ENCODE assay signal across 11 mouse cellular contexts in the genomic region with DNA sequence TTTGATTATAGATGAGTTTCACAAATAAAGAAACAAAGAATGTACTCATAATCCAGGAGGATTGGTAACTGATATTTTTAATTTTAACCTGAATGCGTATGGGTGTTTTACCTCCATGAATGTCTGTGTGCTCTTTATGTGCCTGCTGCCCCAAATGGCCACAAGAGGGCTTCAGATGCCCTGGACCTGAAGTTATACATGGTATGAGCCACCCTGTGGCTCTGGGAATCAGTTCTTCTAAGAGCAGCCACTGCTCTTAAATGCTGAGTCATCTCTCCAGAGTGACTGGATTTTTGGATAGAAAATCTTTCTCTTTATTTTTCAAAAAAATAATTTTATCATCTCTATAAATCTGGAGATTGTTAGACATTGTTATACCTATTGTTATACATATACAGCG.
A peak's percentile ranks its signal among the peaks of the same experiment; 100 is the strongest.
DNase-seq lines count a peak whose midpoint lies in the region; ATAC-seq and TF ChIP-seq lines count a peak whose summit lies in the region.
"Had no signal": no experiment of that assay in that cellular context is flagged by ENCODE, and none has a peak within 500 bp of the region (broad histone marks: within the 10 kb centered on the region; RNA-seq: fewer than 3 reads in every experiment).

No protein-coding gene starts in this region.

- H3K4me3 ChIP-seq in lung, adult 2 months (replicated peaks; ENCODE audit: extremely low read depth, low read depth, low read length) = no peak overlapping the region
- no peak overlapping the region for H3K4me3 ChIP-seq in cortical plate, adult 2 months (ENCODE audit: insufficient read depth, low read length)
- no peak overlapping the region for H3K4me3 ChIP-seq in intestine, embryonic 15.5 days (replicated peaks)
- H3K4me3 ChIP-seq: embryonic facial prominence, embryonic 15.5 days had no signal

- no peak overlapping the region for H3K4me2 ChIP-seq in intestine, embryonic 15.5 days (replicated peaks)
- H3K4me2 ChIP-seq: embryonic facial prominence, embryonic 15.5 days had no signal

- H3K27ac ChIP-seq in cortical plate, adult 2 months (ENCODE audit: insufficient read depth, low read length) = no peak overlapping the region
- no peak overlapping the region for H3K27ac ChIP-seq in intestine, embryonic 15.5 days
- H3K27ac ChIP-seq: embryonic facial prominence, embryonic 15.5 days; macrophage had no signal

- TF ChIP-seq POLR2A in lung, adult 2 months (IDR thresholded peaks at IDR 0.05; ENCODE audit: borderline replicate concordance, extremely low read depth, low read depth, low read length) = no peak
- TF ChIP-seq POLR2A in cortical plate, adult 2 months (IDR thresholded peaks at IDR 0.05; ENCODE audit: extremely low read depth, insufficient read depth, low read length) = no peak

- H3K36me3 ChIP-seq in intestine, embryonic 15.5 days = no peaks in the 10 kb centered on the region

- no peaks in the 10 kb centered on the region; the same call in 1 of the 2 replicates for H3K4me1 ChIP-seq in lung, adult 2 months (ENCODE audit: control insufficient read depth, insufficient read depth, low read length)
- H3K4me1 ChIP-seq in cortical plate, adult 2 months (ENCODE audit: control insufficient read depth, insufficient read depth, low read length) = peaks cover 2% of the 10 kb centered on the region
- H3K4me1 ChIP-seq in intestine, embryonic 15.5 days (replicated peaks) = no peaks in the 10 kb centered on the region
- H3K4me1 ChIP-seq: embryonic facial prominence, embryonic 15.5 days had no signal

- peak; percentile 30; the same call in 1 of the 2 replicates for TF ChIP-seq CTCF in lung, adult 2 months (IDR thresholded peaks at IDR 0.05; ENCODE audit: insufficient read depth, low read length)
- TF ChIP-seq CTCF in cortical plate, adult 2 months (IDR thresholded peaks at IDR 0.05; ENCODE audit: extremely low read depth, insufficient read depth, low read length) = 0 out of 2 replicates have a peak, but pooled peaks have one; percentile 31

- no peaks in the 10 kb centered on the region for H3K9me3 ChIP-seq in intestine, embryonic 15.5 days
- H3K9me3 ChIP-seq: embryonic facial prominence, embryonic 15.5 days had no signal

- no peaks in the 10 kb centered on the region for H3K27me3 ChIP-seq in intestine, embryonic 15.5 days (replicated peaks)
- H3K27me3 ChIP-seq: embryonic facial prominence, embryonic 15.5 days had no signal

- WGBS in lung, adult 2 months = 96% methylated on average over 2 of the region's 2 CpGs
- WGBS in intestine, embryonic 15.5 days = 94% methylated on average over 2 of the region's 2 CpGs

- ATAC-seq in megakaryocyte-erythroid progenitor cell, adult 5-6 weeks (replicated peaks; ENCODE audit: low FRiP score, low TSS enrichment, poor library complexity, severe bottlenecking) = peak; percentile 84
- no peak for ATAC-seq in intestine, embryonic 15.5 days

- no peak overlapping the region for H3K9ac ChIP-seq in intestine, embryonic 15.5 days
- H3K9ac ChIP-seq: embryonic facial prominence, embryonic 15.5 days had no signal

- DNase-seq in adrenal gland, adult 2 months = peak; percentile 20
- no peak for DNase-seq in adrenal gland, postnatal 4 days (ENCODE audit: low spot score in 2 of 2)
- no peak for DNase-seq in lung, adult 2 months
- no peak for DNase-seq in lung, postnatal 25 days (ENCODE audit: low spot score)
- DNase-seq in left cerebral cortex, adult 11 months (ENCODE audit: low spot score) = no peak
- DNase-seq: right cerebral cortex, postnatal 4 days had no signal
